Mouse (Mus musculus) MEL (cell line): Measurements from ENCODE around the gene Gcm1. TPM values are rescaled to one million over a fixed set of nuclear protein-coding genes. Genes with fewer than 3 reads are reported as not detected.
"Not testable (repeated sequence)": the region's sequence is repeated elsewhere in the genome, so short reads cannot be mapped to it uniquely, and the experiment has no call there.

ENCODE experiments used
- DNase-seq: peaks from one replicate; pipeline ENCODE4 v3.0.0; 2011; ENCODE audit warnings: low read depth, low spot score
- H3K27ac ChIP-seq: 2 replicates; pipeline ENCODE4 v1.5.1; 2012; ENCODE audit warnings: low read depth, mild to moderate bottlenecking, control low read depth, low read length, moderate library complexity; ENCODE audit not compliant: control insufficient read depth
- H3K27me3 ChIP-seq, 2 experiments: fragments of 150-350 bp in 1 of 2; sonication (generic) in 1 of 2; 2 replicates each; pipeline ENCODE4 v1.6.1; 2012; ENCODE audit warnings: low read length in 2 of 2, mild to moderate bottlenecking in 2 of 2, improper control_type of control experiment in 1 of 2, moderate library complexity in 1 of 2; ENCODE audit not compliant: insufficient read depth in 2 of 2, control insufficient read depth in 1 of 2
- H3K36me3 ChIP-seq, 2 experiments: 2 replicates each; pipeline ENCODE4 v1.6.1; 2012 to 2014; ENCODE audit warnings: low read length in 2 of 2, improper control_type of control experiment in 1 of 2, inconsistent platforms in 1 of 2, mild to moderate bottlenecking in 1 of 2; ENCODE audit not compliant: insufficient read depth in 2 of 2, control insufficient read depth in 1 of 2
- H3K4me1 ChIP-seq, 2 experiments: fragments of 150-350 bp in 1 of 2; sonication (generic) in 1 of 2; 2 replicates each; pipeline ENCODE4 v1.6.1; 2012; ENCODE audit warnings: low read length in 2 of 2, improper control_type of control experiment in 1 of 2, mild to moderate bottlenecking in 1 of 2; ENCODE audit not compliant: insufficient read depth in 2 of 2, control insufficient read depth in 1 of 2
- H3K4me3 ChIP-seq, 2 experiments: fragments of 150-350 bp in 1 of 2; sonication (generic) in 1 of 2; 2 replicates each; pipeline ENCODE4 v1.5.1; 2012; ENCODE audit warnings: low read depth in 2 of 2, low read length in 2 of 2, mild to moderate bottlenecking in 2 of 2, moderate library complexity in 2 of 2, control low read depth in 1 of 2, improper control_type of control experiment in 1 of 2; ENCODE audit not compliant: control insufficient read depth in 1 of 2, insufficient read depth in 1 of 2
- H3K79me2 ChIP-seq: 2 replicates; pipeline ENCODE4 v1.6.1; 2012; ENCODE audit warnings: mild to moderate bottlenecking, low read length, moderate library complexity; ENCODE audit not compliant: control insufficient read depth, poor library complexity, insufficient read depth
- H3K9ac ChIP-seq: 2 replicates; pipeline ENCODE4 v1.6.1; 2012; ENCODE audit warnings: low read depth, mild to moderate bottlenecking, control low read depth, low read length, moderate library complexity; ENCODE audit not compliant: control insufficient read depth, poor library complexity, severe bottlenecking
- H3K9me3 ChIP-seq: fragments of 150-350 bp; sonication (generic); replicated peaks from 2 replicates; pipeline ENCODE4 v1.6.1; 2012; ENCODE audit warnings: mild to moderate bottlenecking, low read length, improper control_type of control experiment, moderate library complexity; ENCODE audit not compliant: insufficient read depth
- CHD2 ChIP-seq: IDR thresholded peaks from 2 replicates; pipeline ENCODE4 v1.6.1; 2011; ENCODE audit warnings: low read length, improper control_type of control experiment
- CTCF ChIP-seq, 3 experiments: IDR thresholded peaks in 2 of 3; conservative IDR thresholded peaks in 1 of 3; 2 replicates each; pipeline ENCODE4 v1.5.1; 2011 to 2012; ENCODE audit warnings: low read length in 3 of 3, low read depth in 2 of 3, mild to moderate bottlenecking in 2 of 3, improper control_type of control experiment in 1 of 3, inconsistent platforms in 1 of 3, mixed read lengths in 1 of 3, moderate library complexity in 1 of 3; ENCODE audit not compliant: control insufficient read depth in 1 of 3, insufficient read depth in 1 of 3, poor library complexity in 1 of 3, severe bottlenecking in 1 of 3
- POLR2AphosphoS5 ChIP-seq: IDR thresholded peaks from 2 replicates; pipeline ENCODE4 v1.6.1; 2012; ENCODE audit warnings: low read depth, borderline replicate concordance, mild to moderate bottlenecking, inconsistent platforms, low read length, moderate library complexity, mixed read lengths
- RAD21 ChIP-seq: IDR thresholded peaks from 2 replicates; pipeline ENCODE4 v1.6.1; 2011; ENCODE audit warnings: mild to moderate bottlenecking, low read depth, low read length, improper control_type of control experiment
- RCOR1 ChIP-seq: IDR thresholded peaks from 2 replicates; pipeline ENCODE4 v1.6.1; 2012; ENCODE audit warnings: low read depth, mild to moderate bottlenecking, inconsistent platforms, low read length, improper control_type of control experiment
- SMC3 ChIP-seq: IDR thresholded peaks from 2 replicates; pipeline ENCODE4 v1.6.1; 2011; ENCODE audit warnings: low read depth, low read length, improper control_type of control experiment
- USF1 ChIP-seq: IDR thresholded peaks from 2 replicates; pipeline ENCODE4 v1.6.1; 2014; ENCODE audit warnings: low read depth, mild to moderate bottlenecking, inconsistent platforms, low read length, improper control_type of control experiment, moderate library complexity
- USF2 ChIP-seq, 2 experiments: IDR thresholded peaks; 2 replicates each; pipeline ENCODE4 v1.6.1; 2011 to 2012; ENCODE audit warnings: improper control_type of control experiment in 2 of 2, low read length in 2 of 2, borderline replicate concordance in 1 of 2, inconsistent platforms in 1 of 2, low read depth in 1 of 2, mild to moderate bottlenecking in 1 of 2; ENCODE audit not compliant: insufficient read depth in 1 of 2
- ZNF384 ChIP-seq: IDR thresholded peaks from 2 replicates; pipeline ENCODE4 v1.6.1; 2012; ENCODE audit warnings: low read depth, mild to moderate bottlenecking, inconsistent platforms, low read length, improper control_type of control experiment
- polyA plus RNA-seq, 2 experiments: library from polyadenylated mRNA; stranded (reverse) in 1 of 2; unstranded in 1 of 2; fragments of >175 nt in 1 of 2; fragments of >200 nt in 1 of 2; gene quantifications; 2 replicates each; pipeline versions ENCODE4 v1.2.1 to v1.2.4; 2012; ENCODE audit warnings: low replicate concordance in 2 of 2, low read depth in 1 of 2; ENCODE audit not compliant: insufficient read length in 2 of 2, insufficient read depth in 1 of 2, missing spikeins in 1 of 2
- total RNA-seq: library from RNA; depleted of rRNA; stranded (reverse); fragments of 300-350 nt; gene quantifications from 2 replicates; pipeline ENCODE4 v1.2.3, GENCODE M21; 2012

The Gcm1 gene
- total and polyA plus RNA-seq, 3 experiments = not detected

DNA sequence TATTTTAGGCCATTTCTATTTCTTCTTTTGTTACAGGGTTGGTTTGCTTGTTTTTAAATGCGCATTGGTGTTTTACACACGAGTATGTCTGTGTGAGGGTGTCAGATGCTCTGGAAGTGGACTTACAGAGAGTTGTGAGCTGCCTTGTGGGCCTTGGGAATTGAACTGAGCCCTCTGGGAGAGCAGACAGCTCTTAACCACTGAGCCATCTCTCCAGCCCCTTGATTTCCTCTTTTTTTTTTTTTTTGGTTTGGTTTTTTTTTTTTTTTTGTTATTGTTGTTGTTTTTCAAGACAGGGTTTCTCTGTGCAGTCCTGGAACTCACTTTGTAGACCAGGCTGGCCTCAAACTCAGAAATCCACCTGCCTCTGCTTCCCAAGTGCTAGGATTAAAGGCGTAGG is 21.6 kb downstream of the Gcm1 start:
- H3K9me3 ChIP-seq, H3K27me3 ChIP-seq, H3K9ac ChIP-seq, H3K4me3 ChIP-seq: not testable (repeated sequence)
- TF ChIP-seq ZNF384 = peak; percentile 90
- TF ChIP-seq, all 39 proteins: peak for 1; not testable (repeated sequence) for 38
- H3K27ac ChIP-seq, H3K79me2 ChIP-seq, H3K4me1 ChIP-seq, H3K36me3 ChIP-seq: not testable (repeated sequence)
- peak; percentile 20 for DNase-seq

DNA sequence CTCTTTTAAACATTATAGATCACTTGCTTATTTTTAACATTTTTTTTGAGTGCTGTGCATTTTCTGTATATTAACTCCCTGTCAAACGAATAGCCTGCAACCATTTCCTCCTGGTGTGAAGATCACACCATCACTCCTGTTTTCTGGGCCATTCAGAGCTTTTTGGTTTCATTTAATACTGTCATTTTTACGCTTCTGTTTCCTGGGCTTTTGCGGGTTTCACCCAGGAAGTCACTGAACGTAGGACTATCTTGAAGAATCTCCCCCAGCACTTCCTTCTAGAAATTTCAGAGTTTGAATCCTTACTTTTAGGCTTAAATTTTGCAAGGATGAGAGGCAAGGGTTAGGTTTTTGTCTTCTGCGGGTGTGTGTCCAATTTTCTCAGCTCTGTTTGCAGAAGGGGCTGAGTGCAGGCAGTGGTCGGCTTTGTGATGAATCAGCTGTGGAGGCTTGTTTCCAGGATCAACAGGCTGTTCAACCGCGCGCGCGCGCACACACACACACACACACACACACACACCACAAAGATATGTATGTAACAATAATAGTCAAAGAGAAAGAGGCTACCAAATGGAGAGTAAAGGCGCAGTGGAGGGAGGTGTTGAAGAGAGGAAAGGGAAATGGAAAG is 22.1 kb downstream of the Gcm1 start:
- peak; percentile 21 for DNase-seq
- Histone ChIP-seq H3K27ac (0 out of 2 replicates have a peak overlapping the region, but pooled peaks have one; percentile 19), H3K27me3 (no peaks in the 10 kb centered on the region), H3K9me3 (no peaks in the 10 kb centered on the region), H3K79me2 (no peaks in the 10 kb centered on the region), H3K4me1 (peaks cover 0 to 5% of the 10 kb centered on the region in 2 experiments; a peak in 2 of 4 replicates), H3K36me3 (peaks cover 0 to 3% of the 10 kb centered on the region in 2 experiments; a peak in 2 of 4 replicates), H3K9ac (peak overlapping the region; percentile 16; the same call in 1 of the 2 replicates), H3K4me3 (0 out of 4 replicates have a peak overlapping the region, but pooled peaks of 1 of the 2 experiments have one; percentile 16)
- peak; percentile 51; the same call in 1 of the 2 replicates for TF ChIP-seq ZNF384
- TF ChIP-seq USF1 = no peak
- no peak for TF ChIP-seq POLR2AphosphoS5
- no peak for TF ChIP-seq USF2 (IDR thresholded peaks at IDR 0.05; ENCODE audit: borderline replicate concordance in 1 of 2, insufficient read depth in 1 of 2, low read depth in 1 of 2, low read length in 2 of 2)

DNA sequence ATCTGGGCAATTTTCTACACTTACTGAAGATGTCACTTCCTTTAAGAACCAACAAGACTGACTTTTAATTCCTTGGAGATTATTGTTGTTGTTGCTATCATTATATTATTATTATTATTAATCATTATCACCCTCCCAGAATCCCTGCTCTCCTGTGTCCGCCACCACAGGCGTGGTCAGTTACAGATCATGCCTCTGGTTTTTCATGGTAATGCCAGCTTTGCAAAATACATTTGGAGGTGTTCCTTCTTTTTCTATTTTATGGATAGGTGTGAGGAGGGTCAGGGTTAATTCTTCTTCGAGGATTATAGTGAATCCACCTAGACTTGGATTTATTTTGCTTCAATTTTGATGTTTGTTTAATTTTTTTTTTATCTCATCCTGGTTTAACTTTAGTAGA is 23.5 kb downstream of the Gcm1 start:
- Histone ChIP-seq H3K79me2 (no peaks in the 10 kb centered on the region), H3K4me1 (peaks cover 0 to 5% of the 10 kb centered on the region in 2 experiments; a peak in 2 of 4 replicates), H3K9ac (no peak overlapping the region), H3K9me3 (no peaks in the 10 kb centered on the region), H3K36me3 (peaks cover 0 to 3% of the 10 kb centered on the region in 2 experiments; a peak in 2 of 4 replicates), H3K27me3 (no peaks in the 10 kb centered on the region), H3K27ac (no peak overlapping the region), H3K4me3 (no peak overlapping the region)
- no peak for TF ChIP-seq RCOR1
- DNase-seq = no peak

DNA sequence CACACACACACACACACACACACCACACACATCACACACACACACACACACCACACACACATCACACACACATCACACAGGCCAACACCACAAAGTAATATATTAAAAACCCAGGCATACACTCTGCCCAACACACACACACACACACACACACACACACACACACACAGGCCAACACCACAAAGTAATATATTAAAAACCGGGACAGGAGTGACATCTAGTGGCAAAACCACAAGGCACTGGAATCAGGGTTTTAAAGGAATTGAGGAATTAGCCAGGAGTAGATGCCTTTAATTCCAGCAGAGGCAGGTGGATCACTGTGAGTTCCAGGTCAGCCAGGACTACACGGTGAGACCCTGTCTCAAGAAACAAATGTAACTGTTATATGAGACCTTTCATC is 26.5 kb downstream of the Gcm1 start:
- Histone ChIP-seq H3K27me3 (no peaks in the 10 kb centered on the region), H3K9me3 (no peaks in the 10 kb centered on the region), H3K4me3 (no peak overlapping the region), H3K9ac (no peak overlapping the region), H3K27ac (no peak overlapping the region), H3K79me2 (no peaks in the 10 kb centered on the region), H3K4me1 (peaks cover 0 to 5% of the 10 kb centered on the region in 2 experiments; a peak in 2 of 4 replicates), H3K36me3 (peaks cover under 1 to 3% of the 10 kb centered on the region in 2 experiments; a peak in 3 of 4 replicates)
- TF ChIP-seq CTCF (IDR thresholded peaks at IDR 0.05 in 2 of 3, conservative IDR thresholded peaks at IDR 0.05 in 1 of 3; ENCODE audit: control insufficient read depth in 1 of 3, insufficient read depth in 1 of 3, low read depth in 2 of 3, low read length in 3 of 3, poor library complexity in 1 of 3, severe bottlenecking in 1 of 3) (peak in 2 of 3 experiments; percentile 7 to 50; a peak in 3 of 6 replicates), SMC3 (peak; percentile 15; the same call in 1 of the 2 replicates), RAD21 (peak; percentile 42), CHD2 (no peak)
- DNase-seq = peak; percentile 27
